Mouse (Mus musculus) layer of hippocampus, adult 9-11 months (tissue): ENCODE measurements around the gene Btbd3.
A peak's percentile ranks its signal among the peaks of the same experiment; 100 is the strongest.

Source experiments
- DNase-seq: peaks from one replicate; pipeline ENCODE4 v3.0.0; 2022

Btbd3 gene

GRCm38 (mm10) chr2:138256411-138256810, at the start of gene Btbd3:
Gene Btbd3 (plus strand): TSS chr2:138256565.
- DNase-seq: peak; percentile 94

- peak; percentile 67 for DNase-seq
Observed at GRCm38 (mm10) chr2:138215561-138215960, 40.8 kb upstream of the Btbd3 start.

GRCm38 (mm10) chr2:138220269-138220668, 36.1 kb upstream of the Btbd3 start:
- no peak for DNase-seq

GRCm38 (mm10) chr2:138232247-138232646, 24.1 kb upstream of the Btbd3 start:
- no peak for DNase-seq

- no peak for DNase-seq
Observed at GRCm38 (mm10) chr2:138236149-138236548, 20.2 kb upstream of the Btbd3 start.

GRCm38 (mm10) chr2:138242452-138242851, 13.9 kb upstream of the Btbd3 start:
- DNase-seq: no peak

- DNase-seq: peak; percentile 86
Observed at GRCm38 (mm10) chr2:138245631-138246289, 10.6 kb upstream of the Btbd3 start.

- DNase-seq: no peak
Observed at GRCm38 (mm10) chr2:138247986-138248385, 8.4 kb upstream of the Btbd3 start.

- DNase-seq: no peak
Observed at GRCm38 (mm10) chr2:138256851-138257471, 596 bp downstream of the Btbd3 start.

GRCm38 (mm10) chr2:138257692-138258315, 1.4 kb downstream of the Btbd3 start:
- DNase-seq: peak; percentile 64

GRCm38 (mm10) chr2:138261140-138261539, 4.8 kb downstream of the Btbd3 start:
- DNase-seq: no peak

- no peak for DNase-seq
Observed at GRCm38 (mm10) chr2:138262885-138263284, 6.5 kb downstream of the Btbd3 start.

GRCm38 (mm10) chr2:138265356-138266005, 9.1 kb downstream of the Btbd3 start:
- no peak for DNase-seq

GRCm38 (mm10) chr2:138266679-138267078, 10.3 kb downstream of the Btbd3 start:
- DNase-seq: no peak

GRCm38 (mm10) chr2:138267852-138268513, 11.6 kb downstream of the Btbd3 start:
- DNase-seq: no peak

GRCm38 (mm10) chr2:138269330-138269729, 13.0 kb downstream of the Btbd3 start:
- no peak for DNase-seq

GRCm38 (mm10) chr2:138273404-138274073, 17.2 kb downstream of the Btbd3 start:
- no peak for DNase-seq

- no peak for DNase-seq
Observed at GRCm38 (mm10) chr2:138274086-138274485, 17.7 kb downstream of the Btbd3 start.

- peak; percentile 86 for DNase-seq
Observed at GRCm38 (mm10) chr2:138277842-138278691, 21.7 kb downstream of the Btbd3 start.

GRCm38 (mm10) chr2:138278853-138279640, 22.7 kb downstream of the Btbd3 start:
- no peak for DNase-seq

GRCm38 (mm10) chr2:138279641-138280040, 23.3 kb downstream of the Btbd3 start:
- no peak for DNase-seq
